Mouse (Mus musculus): ENCODE data around the gene Cacna2d3.

Gene Cacna2d3

DNA sequence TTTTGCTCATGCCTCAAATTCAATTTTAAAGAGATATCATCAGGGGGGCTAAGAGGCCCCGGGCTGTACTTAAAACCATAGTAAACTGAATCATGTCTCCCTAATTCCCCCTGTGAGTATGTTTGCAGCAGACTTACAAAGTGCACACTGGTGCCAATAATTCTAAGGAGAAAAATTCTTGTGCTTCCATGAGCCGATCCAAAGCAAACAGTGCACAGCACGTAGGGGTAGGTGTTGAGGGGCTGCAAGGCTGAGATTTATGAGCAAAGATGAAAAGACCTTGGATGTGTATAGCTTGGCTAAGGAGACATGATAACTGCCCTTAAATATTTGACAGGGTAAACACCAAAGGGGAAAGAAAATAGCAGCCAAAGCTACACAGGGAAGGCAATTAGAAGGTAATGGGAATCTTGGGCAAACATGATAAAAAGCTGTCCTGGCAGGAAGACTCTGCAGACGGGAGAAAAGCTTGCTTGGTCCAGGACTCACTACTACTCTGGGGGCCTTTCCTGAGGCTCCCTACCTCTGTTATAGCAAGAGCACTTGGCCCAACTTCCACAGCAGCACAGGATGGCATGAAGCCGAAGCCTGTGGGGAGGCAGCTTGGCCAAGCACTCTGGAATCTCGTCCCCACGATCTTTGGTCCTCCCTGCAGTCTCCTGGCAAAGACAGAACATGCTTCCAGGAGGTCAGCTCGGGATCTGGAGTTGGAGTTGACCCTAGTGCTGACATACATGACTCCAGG, 222.9 kb downstream of the Cacna2d3 start:
- Histone ChIP-seq H3K27me3 (ENCODE audit: insufficient read depth, low read length) (no peaks in the 10 kb centered on the region), H3K9me3 (ENCODE audit: low read length) (no peaks in the 10 kb centered on the region), H3K36me3 (ENCODE audit: insufficient read depth, low read length) (no peaks in the 10 kb centered on the region), H3K4me1 (replicated peaks; ENCODE audit: low read depth, low read length) (no peaks in the 10 kb centered on the region), H3K4me3 (replicated peaks; ENCODE audit: low read length) (no peak overlapping the region)
- TF ChIP-seq POU5F1 (IDR thresholded peaks at IDR 0.05; ENCODE audit: borderline replicate concordance, low read length), result no peak
- no peak for TF ChIP-seq NANOG (IDR thresholded peaks at IDR 0.05; ENCODE audit: borderline replicate concordance, low read length)
- no peak for TF ChIP-seq CTCF (conservative IDR thresholded peaks at IDR 0.05; ENCODE audit: low read length)

DNA sequence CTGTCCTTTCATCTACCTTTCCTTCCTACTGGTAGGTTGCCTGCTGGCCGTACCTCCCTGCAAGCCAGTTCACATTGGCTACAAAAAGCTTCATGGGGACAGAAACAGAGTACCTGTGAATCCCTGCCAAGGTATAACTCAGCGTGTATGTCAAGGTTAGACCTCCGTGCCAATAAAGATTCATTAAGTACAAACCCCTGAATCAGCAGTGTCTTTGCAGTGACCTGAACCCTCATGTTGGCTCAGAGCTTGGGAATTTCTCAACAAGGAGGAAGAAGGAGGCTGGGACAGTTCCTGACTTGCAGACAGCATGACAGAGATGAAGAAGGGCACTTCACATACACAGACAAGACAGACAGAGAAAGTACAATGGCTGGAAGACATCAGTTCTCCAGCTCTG, 225.1 kb downstream of the Cacna2d3 start:
- no peaks in the 10 kb centered on the region for H3K36me3 ChIP-seq (ENCODE audit: insufficient read depth, low read length)
- no peaks in the 10 kb centered on the region for H3K27me3 ChIP-seq (ENCODE audit: insufficient read depth, low read length)
- TF ChIP-seq POU5F1 (IDR thresholded peaks at IDR 0.05; ENCODE audit: borderline replicate concordance, low read length) (no peak), CTCF (conservative IDR thresholded peaks at IDR 0.05; ENCODE audit: low read length) (no peak), NANOG (IDR thresholded peaks at IDR 0.05; ENCODE audit: borderline replicate concordance, low read length) (no peak)

DNA sequence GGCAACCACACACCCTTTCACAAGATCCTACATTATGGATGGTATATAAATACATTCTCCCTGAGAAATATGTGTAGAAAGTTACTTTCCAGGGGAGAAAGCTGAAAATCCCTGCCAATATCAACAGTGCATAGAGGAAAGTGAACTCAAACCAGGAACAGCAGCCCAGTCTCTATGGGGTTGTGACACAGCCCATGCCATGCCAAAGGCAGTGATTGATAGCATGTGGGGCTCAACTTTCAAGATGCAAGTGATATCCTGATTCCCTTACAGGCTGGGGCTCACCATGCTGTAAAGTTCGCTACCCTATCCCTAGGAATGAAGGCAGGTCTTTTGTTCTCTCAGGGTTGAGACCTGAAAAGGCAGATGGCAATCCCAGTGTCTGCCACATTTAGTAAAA, 229.9 kb downstream of the Cacna2d3 start:
- Histone ChIP-seq H3K27me3 (ENCODE audit: insufficient read depth, low read length) (no peaks in the 10 kb centered on the region), H3K4me3 (replicated peaks; ENCODE audit: low read length) (no peak overlapping the region), H3K9me3 (ENCODE audit: low read length) (no peaks in the 10 kb centered on the region), H3K36me3 (ENCODE audit: insufficient read depth, low read length) (no peaks in the 10 kb centered on the region), H3K4me1 (replicated peaks; ENCODE audit: low read depth, low read length) (no peaks in the 10 kb centered on the region)
- no peak for TF ChIP-seq NANOG (IDR thresholded peaks at IDR 0.05; ENCODE audit: borderline replicate concordance, low read length)
- TF ChIP-seq CTCF (conservative IDR thresholded peaks at IDR 0.05; ENCODE audit: low read length), result no peak
- no peak for TF ChIP-seq POU5F1 (IDR thresholded peaks at IDR 0.05; ENCODE audit: borderline replicate concordance, low read length)

More for the DNA sequence above, 225.1 kb downstream of the Cacna2d3 start:
- H3K4me1 ChIP-seq (replicated peaks; ENCODE audit: low read depth, low read length), result no peaks in the 10 kb centered on the region
- H3K4me3 ChIP-seq (replicated peaks; ENCODE audit: low read length), result no peak overlapping the region
- no peaks in the 10 kb centered on the region for H3K9me3 ChIP-seq (ENCODE audit: low read length)

DNA sequence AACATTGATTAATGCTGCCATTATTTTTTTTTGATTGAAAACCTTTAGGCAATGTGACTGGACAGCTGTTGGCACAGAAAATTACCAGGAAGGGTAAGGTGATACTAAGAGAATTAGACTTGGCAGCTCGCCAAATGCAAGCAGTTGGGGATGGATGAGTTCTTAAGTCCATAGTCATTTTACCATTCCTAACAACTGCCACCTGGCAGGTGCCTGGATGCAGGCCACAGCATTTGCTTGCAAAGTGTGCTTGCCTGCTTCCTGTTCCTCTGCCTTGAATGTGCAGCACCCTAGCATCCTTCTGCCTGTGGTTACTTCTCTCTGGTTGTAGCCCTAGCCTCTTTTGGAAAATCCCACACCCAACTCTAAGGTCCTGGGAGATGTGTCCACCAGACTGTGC, 236.2 kb downstream of the Cacna2d3 start:
- TF ChIP-seq NANOG (IDR thresholded peaks at IDR 0.05; ENCODE audit: borderline replicate concordance, low read length) (no peak), POU5F1 (IDR thresholded peaks at IDR 0.05; ENCODE audit: borderline replicate concordance, low read length) (no peak), CTCF (conservative IDR thresholded peaks at IDR 0.05; ENCODE audit: low read length) (no peak)

DNA sequence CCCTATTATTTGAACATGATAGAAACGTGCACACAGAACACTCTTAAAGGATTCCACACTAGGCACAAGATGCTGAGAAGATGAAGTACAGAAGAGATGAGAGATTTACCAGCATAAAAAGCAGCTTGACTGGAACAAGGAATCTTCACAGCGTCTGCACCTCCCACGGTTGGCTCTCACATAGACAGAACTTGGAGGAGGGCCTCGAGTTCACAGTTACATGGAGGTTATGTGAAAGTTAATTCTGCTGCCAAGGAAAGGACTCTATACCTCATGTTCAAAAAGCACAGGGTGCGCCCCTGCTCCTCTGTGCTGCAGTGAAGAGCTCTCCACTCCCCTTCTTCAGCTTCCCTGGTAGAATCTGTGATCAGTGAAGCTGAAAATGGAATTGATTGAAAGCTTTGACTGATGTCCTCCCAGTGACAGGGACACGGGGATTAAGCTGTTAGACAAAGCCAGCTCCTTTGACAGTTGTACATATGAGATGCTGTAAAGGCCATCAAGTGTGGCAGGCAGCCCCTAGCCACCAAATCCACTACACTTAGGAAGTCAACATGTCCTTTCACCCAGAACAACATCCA, 243.2 kb downstream of the Cacna2d3 start:
- Histone ChIP-seq H3K4me3 (replicated peaks; ENCODE audit: low read length) (no peak overlapping the region), H3K36me3 (ENCODE audit: insufficient read depth, low read length) (no peaks in the 10 kb centered on the region), H3K9me3 (ENCODE audit: low read length) (no peaks in the 10 kb centered on the region), H3K27me3 (ENCODE audit: insufficient read depth, low read length) (no peaks in the 10 kb centered on the region), H3K4me1 (replicated peaks; ENCODE audit: low read depth, low read length) (no peaks in the 10 kb centered on the region)
- TF ChIP-seq NANOG (IDR thresholded peaks at IDR 0.05; ENCODE audit: borderline replicate concordance, low read length), result no peak
- no peak for TF ChIP-seq CTCF (conservative IDR thresholded peaks at IDR 0.05; ENCODE audit: low read length)
- no peak for TF ChIP-seq POU5F1 (IDR thresholded peaks at IDR 0.05; ENCODE audit: borderline replicate concordance, low read length)

More for the DNA sequence above, 236.2 kb downstream of the Cacna2d3 start:
- no peaks in the 10 kb centered on the region for H3K9me3 ChIP-seq (ENCODE audit: low read length)
- no peaks in the 10 kb centered on the region for H3K36me3 ChIP-seq (ENCODE audit: insufficient read depth, low read length)
- H3K4me3 ChIP-seq (replicated peaks; ENCODE audit: low read length), result no peak overlapping the region
- no peaks in the 10 kb centered on the region for H3K27me3 ChIP-seq (ENCODE audit: insufficient read depth, low read length)
- no peaks in the 10 kb centered on the region for H3K4me1 ChIP-seq (replicated peaks; ENCODE audit: low read depth, low read length)

DNA sequence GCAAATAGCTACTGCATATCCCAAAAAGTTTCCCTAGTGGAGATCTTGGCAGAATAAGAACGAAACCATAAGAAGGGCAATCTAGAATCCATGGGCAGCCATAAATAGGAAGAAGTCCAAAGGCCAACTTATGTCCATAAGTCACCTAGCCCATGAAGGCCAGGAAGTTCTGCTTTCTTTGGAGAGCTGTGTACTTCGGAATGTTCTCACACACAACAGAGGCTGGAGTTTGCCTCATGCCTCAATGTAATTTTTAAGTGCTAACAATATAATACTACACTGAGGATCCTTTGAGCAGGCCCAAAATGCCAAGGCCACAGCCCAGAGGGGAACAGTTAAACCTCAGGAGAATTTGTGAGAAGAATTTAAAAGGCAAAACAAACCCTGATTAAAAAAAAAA, 257.4 kb downstream of the Cacna2d3 start:
- TF ChIP-seq POU5F1 (IDR thresholded peaks at IDR 0.05; ENCODE audit: borderline replicate concordance, low read length) (no peak), NANOG (IDR thresholded peaks at IDR 0.05; ENCODE audit: borderline replicate concordance, low read length) (no peak), CTCF (conservative IDR thresholded peaks at IDR 0.05; ENCODE audit: low read length) (no peak)
- Histone ChIP-seq H3K9me3 (ENCODE audit: low read length) (no peaks in the 10 kb centered on the region), H3K4me1 (replicated peaks; ENCODE audit: low read depth, low read length) (no peaks in the 10 kb centered on the region), H3K4me3 (replicated peaks; ENCODE audit: low read length) (no peak overlapping the region), H3K36me3 (ENCODE audit: insufficient read depth, low read length) (no peaks in the 10 kb centered on the region), H3K27me3 (ENCODE audit: insufficient read depth, low read length) (no peaks in the 10 kb centered on the region)

DNA sequence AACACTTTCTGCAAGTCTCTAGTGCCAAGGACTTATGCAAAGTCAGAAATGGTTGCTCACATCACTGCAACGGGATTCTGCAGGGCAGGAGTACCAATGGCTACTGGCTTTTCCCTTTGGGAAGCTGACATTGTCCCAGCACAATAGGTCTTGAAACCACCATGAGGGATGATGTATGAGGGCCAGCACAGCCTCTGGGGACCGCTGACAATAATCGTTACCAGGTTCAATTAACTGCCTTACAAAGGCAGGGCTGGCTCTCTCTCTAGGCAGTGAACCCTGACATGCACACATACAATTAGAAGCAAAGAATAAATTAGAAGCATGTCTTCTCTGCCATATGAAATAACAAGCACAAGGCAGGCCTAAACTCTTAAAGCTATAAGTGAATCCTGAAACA, 272.5 kb downstream of the Cacna2d3 start:
- no peaks in the 10 kb centered on the region for H3K27me3 ChIP-seq (ENCODE audit: insufficient read depth, low read length)
- no peaks in the 10 kb centered on the region for H3K36me3 ChIP-seq (ENCODE audit: insufficient read depth, low read length)
- H3K9me3 ChIP-seq (ENCODE audit: low read length), result no peaks in the 10 kb centered on the region
- H3K4me1 ChIP-seq (replicated peaks; ENCODE audit: low read depth, low read length), result no peaks in the 10 kb centered on the region
- TF ChIP-seq POU5F1 (IDR thresholded peaks at IDR 0.05; ENCODE audit: borderline replicate concordance, low read length), result no peak
- no peak overlapping the region for H3K4me3 ChIP-seq (replicated peaks; ENCODE audit: low read length)

DNA sequence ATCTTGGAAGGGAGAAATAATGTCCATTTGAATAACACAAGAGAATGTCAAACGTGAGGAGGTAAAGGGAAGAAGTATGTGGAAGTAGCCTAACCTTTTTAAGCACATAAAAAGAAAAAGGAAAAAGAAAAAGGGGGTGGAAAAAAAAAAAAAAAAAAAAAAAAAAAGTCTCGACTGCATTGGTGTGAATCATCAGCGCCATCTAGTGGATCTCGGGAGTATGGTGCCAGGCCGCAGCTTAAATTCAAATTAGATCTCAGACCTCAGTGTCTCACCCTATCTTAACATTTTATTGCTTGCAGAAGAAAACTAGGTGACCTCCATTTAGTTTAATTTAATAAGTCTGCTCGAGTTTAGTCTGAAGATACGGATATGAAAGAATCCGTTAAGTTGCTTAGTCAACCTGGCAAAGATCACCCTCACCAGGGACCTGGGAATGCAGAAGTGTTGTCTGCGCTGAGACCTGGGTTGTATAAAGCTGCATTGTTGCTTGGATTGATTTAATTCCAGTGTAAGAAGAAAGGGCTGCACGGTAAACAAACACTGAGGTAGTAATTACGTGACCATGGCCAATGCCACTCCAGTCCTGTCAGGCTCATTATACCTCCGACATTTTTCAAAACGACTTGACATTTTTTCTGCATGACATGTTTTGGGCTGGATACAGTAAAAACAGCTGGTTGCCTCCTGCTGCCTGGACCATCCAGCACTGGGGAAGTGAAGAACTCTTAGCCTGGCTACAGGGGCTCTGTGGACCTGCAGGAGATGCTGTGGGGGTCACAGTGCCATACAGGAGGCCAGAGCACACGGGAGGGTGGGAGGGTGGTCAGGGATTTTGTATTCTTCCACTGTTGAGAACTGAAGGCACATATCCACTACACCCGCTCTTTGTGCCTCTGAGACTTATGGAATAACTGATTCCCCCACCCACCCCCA, 278.3 kb downstream of the Cacna2d3 start:
- TF ChIP-seq CTCF (conservative IDR thresholded peaks at IDR 0.05; ENCODE audit: low read length) (peak; percentile 94), POU5F1 (IDR thresholded peaks at IDR 0.05; ENCODE audit: borderline replicate concordance, low read length) (no peak)
- H3K9me3 ChIP-seq (ENCODE audit: low read length), result no peaks in the 10 kb centered on the region
- H3K4me3 ChIP-seq (replicated peaks; ENCODE audit: low read length), result no peak overlapping the region

More for the DNA sequence above, 278.3 kb downstream of the Cacna2d3 start:
- H3K27me3 ChIP-seq (ENCODE audit: insufficient read depth, low read length), result no peaks in the 10 kb centered on the region
- H3K4me1 ChIP-seq (replicated peaks; ENCODE audit: low read depth, low read length), result no peaks in the 10 kb centered on the region
- no peaks in the 10 kb centered on the region for H3K36me3 ChIP-seq (ENCODE audit: insufficient read depth, low read length)

Measured in E14TG2a.4 (cell line).